Mouse (Mus musculus) cerebellum, adult 18-20 months (tissue): ENCODE measurements at regions not wholly inside any gene's neighbourhood (a gene's known extent, or its start where the extent isn't known, plus 50 kb on each side); places are given as distances from the start of the nearest gene placed in this dataset.

Source experiments
- DNase-seq, 2 experiments: peaks; one replicate each; pipeline ENCODE4 v3.0.0; 2021

DNA sequence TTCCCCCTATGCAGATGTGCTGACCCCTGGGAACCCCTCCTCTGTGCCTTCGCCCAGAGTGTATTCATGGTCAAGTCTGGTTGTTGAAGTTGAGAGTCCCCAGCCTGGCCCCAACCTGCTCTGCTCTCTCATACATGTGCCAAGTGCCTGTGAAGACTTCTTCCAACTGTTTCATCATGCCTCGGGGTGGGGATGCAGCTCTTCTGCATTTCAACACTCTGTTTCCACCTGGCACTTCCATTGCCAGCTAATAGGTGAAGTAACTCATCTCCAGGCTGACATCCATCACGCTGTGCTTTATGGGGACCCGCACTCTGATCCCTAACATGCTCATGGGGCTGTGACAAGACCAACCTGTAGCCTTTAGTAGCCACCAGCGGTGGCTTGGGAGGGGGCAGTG, 230.4 kb downstream of the 4933412E24Rik start:
- DNase-seq: no peak

DNA sequence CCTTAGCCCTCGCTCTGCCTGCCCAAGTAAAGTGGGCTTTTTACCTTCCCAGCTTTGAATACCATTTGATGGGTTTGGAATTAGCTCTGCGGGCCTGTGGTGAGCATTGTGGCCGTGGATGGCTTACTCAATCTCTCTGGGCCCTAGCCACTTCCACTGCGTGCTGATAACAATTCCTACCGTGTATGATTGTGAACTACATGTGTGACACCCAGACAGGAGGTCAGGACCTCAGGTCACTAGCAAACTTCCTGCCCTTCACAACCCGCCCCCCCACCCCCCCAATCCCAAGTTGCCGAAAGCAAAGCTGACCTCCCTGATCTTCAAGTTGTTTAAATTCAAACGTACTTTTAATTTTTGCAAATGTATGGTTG, 231.9 kb downstream of the 4933412E24Rik start:
- DNase-seq: no peak

DNA sequence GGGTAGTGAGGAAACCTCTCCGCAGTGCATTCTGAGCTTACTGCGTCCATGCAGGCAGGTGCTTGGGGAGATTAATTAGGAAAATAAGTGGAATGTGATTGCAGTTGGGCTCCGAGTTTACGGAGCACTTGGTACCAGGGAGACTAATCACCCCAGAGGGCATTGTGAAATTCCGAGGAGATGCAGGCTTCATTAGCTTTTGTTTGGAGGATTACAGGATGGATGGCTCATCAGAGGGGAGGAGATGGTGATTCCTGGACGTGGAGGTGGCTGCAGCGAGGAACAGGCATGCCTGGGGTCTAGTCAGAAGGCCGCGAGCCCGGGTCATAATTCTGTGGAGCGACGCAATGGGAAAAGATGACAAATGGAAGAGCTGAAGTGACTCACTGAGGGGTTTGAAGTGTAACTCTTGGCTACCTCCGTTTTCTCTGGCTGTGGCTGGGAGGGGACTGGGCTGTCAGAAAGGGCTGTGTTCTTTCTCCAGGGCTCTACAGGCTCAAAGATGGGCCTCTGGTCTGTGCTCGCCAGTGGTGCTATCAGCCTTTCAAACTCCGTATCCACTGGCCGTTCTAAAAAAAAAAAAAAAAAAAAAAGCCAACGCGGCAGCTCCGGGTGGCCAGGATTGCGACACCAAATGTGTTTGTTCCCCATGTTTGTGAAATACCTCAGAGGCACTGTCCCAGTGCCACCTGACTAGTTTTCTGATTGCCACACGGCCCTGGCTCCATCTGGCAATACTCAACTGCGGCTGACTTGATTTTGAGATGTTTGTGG, 232.4 kb downstream of the 4933412E24Rik start:
- no peak for DNase-seq

DNA sequence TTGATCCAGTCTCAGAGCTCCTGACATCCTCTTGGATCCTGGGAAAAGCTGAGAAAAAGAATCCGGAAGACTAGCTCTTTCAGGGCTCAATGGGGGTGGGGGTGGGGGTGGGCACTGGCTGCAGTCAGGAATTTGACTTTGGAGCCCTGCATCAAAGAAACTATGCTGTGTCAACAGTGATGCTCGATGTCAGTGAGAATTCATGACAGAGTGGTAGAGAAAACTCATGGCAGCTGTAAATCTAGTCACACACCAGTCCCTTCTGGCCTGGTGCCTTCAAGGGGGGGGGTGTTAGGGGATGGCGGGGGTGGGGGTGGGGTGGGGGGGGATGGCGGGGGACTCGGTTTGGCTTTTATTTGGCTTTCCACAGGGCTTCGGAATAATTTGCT, 233.0 kb downstream of the 4933412E24Rik start:
- DNase-seq: no peak

DNA sequence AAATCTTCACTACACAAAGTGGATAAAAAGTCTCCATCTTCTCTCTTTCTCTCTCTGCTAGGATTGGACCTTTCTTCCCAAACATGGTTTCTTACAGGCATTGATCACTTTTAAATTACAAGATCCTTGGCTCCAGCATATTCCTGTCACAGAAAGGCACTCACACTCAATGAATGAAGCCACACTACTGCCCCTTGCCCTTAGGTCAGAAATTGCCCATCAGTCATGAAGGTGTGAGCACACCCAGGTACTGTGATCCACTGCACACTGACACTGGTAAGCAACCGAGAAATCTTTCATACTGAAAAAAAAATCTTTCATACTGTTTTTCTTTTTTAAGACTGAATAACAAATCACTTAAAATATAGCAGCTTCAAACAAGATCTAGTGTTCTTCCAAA, 235.9 kb downstream of the 4933412E24Rik start:
- DNase-seq: no peak

DNA sequence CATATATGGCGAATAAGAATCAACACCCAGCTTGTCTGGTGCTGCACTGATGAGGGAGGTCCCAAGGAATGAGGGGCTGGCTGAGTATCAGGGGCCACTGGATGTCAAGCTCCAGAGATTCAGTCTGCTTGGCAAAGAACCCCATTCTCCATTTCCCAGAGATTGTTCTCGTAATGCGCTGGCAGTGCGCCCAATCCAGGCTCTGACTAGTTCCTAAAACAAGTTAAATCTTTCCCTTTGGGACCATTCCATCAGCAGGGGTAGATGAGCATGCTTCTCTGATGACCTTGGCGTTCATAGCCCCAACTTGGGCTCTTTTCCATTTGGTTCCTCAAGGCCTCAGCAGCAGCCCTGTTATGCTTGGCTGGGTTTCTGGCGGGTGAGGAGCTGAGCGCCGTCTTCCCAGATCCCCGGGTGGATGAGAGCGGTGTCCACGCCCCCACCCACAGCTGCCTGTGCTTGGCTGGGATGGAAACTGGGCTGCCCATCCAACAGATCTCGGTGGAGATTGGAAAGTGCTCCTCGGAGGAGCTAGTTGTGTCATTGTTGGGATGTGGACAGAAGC, 239.0 kb downstream of the 4933412E24Rik start:
- peak in 1 of 2 experiments; percentile 11 for DNase-seq

DNA sequence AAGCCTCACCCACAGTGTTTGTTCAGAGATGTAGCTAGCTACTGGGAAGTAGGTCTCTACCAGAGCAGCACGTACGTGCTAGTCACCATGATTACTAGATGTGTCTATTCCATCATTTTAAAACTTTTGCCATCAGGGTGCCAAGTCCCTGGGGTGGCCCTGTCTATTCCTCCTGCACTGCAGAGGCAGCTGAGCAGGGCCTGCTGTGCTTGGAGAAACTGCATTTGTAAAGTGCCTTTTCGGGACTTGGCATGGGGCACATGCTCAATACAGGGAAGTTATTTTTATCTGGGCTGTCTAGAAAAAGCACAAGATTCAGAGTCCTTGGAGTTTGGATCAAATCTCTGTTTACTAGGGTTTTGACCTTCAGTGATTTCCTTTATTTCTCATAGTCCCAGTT, 240.6 kb downstream of the 4933412E24Rik start:
- no peak for DNase-seq

DNA sequence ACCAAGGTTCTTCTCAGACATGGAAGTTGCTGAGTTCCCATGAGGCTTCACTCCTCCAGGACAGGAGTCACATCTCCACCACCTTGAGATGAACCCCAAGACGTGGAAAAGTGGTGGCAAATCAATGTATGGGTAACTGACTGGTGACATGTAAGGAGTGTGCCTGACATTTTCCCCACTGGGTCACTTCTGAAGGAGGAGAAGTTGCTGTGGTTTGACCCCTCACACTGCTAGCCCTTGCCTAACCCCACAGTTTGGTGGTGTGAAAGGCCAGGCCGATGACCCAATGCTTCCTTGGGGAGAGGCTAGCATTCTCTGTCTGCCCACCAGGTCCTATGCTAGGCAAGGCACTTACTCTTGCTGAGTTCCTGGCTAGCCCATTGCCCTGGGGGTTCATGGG, 242.4 kb downstream of the 4933412E24Rik start:
- no peak for DNase-seq

DNA sequence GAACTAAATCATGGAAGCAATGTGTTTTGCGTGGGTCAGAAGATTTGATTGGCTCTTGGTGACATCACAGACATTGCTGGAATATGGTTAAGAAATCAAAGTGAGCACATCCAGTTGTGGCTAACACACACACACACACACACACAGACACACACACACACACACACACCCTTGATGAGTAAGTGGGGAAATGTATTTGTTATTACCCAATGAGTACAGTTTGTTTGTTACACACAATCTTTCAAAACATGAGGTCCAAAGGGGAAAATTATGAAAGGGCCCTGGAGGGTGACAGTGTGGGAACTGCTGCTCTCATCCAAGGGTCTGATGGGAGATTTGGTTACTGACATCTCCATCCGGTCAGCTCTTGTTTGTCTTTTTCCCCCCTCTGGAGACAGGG, 243.8 kb downstream of the 4933412E24Rik start:
- no peak for DNase-seq

DNA sequence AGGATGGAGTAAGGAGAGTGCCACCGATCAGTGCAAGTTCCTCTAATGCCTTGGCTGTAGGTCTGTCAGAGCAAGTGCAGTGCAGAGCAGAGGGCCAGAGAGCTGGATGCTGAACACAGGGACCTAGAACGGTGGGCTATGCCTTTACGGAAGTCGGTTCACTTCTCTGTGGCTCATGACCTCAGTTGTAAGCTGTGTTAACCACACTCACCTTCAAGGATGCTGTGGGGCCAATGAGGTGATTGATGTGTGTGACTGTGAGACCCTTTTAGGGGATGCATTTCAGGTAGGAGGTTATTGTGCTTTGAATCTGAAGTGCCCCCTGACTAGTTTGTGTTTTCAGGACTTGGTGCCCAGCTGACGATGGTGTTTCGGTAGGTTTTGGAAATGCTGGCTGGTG, 254.4 kb downstream of the 4933412E24Rik start:
- DNase-seq: no peak

DNA sequence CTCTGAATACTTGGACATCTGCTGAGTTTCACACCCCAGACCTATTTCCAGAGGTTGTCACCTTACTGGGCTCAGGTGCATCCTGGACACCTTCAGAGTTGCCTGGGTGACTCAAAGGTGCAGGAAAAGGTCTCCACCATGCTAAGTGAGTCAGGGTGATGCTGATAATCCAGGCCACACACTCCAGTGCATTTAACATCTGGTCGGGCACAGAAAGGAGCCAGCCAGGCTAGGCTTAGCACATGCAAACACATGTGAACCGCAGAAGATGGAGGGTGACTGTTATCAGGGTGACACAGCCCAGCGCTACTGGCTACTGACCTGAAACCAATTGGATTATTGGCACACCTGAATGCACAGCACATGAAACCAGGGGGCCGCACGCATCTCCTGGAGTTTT, 255.9 kb downstream of the 4933412E24Rik start:
- DNase-seq: no peak

DNA sequence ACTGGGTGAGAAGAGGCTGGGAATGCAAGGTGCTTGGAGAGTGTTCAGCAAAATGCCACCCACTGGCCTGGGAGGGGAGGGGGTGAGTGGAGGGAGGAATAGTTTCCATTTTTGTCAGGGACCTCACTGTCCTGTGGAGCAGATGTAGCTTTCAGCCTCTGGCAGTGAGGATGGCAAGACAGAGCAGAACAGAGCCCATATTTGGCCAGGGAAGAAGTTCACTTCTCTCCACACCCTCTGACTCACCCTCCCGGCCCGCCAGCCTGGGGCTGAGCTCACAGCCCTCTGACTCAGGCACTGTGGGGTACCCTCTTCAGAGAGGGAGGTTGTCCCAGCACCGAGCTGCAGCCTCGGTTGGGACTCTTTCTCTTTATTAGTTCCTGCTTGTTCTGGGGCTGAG, 256.8 kb downstream of the 4933412E24Rik start:
- DNase-seq: no peak

DNA sequence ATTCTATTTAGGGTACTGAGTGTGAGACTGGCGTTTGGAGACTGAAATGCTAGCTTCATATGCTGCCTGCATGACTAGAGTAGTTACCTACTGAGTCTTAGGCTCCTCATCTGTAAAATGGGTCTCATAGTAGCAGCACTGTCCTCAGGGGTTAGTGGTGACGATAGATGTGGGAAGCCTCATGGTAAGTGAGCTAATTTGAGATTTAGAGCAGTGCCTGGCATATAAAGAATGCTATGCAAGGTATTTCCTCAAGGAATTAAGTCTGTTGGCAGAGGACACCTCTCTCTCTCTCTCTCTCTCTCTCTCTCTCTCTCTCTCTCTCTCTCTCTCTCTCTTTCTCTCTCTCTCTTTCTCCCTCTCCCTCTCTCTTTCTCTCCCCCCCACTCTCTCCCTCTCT, 257.4 kb downstream of the 4933412E24Rik start:
- no peak for DNase-seq

DNA sequence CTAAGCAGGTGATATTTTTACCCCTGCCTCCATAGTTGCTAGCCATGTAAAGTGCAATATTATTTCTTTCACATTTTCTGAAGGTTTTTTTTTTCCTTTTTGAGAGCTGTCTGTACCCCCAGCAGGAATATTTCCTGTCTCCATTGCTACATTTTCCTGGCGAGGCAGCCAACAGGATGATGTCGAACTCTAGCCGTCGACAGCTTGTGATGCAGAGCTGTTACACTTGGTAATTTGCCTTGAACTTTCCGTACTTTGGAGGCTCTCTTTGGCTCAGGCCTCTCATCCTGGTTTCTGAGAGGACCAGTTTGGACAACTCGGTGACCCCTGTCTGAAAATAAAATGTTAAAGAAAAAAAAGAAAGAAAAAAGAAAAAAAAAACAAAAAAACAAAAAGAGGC, 260.3 kb downstream of the 4933412E24Rik start:
- DNase-seq: no peak

DNA sequence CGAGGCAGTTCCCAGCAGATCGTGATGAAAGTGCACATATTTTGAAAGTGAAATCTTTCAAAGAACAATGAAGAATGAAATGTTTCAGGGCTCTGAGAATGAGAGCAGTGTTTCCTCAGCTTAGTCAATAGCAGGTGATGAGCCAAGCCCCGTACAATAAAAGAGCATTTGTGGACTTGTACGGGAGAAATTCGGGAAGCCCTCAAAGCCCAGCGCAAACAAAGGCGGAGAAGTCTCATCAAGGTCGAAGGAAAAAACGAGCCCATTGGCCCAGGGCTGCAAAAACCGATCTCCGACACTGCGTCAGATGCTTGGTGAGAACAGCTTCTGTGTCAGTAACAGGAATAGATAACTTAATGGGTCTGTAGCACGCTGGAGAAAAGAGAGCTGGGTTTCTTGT, 261.5 kb downstream of the 4933412E24Rik start:
- no peak for DNase-seq

DNA sequence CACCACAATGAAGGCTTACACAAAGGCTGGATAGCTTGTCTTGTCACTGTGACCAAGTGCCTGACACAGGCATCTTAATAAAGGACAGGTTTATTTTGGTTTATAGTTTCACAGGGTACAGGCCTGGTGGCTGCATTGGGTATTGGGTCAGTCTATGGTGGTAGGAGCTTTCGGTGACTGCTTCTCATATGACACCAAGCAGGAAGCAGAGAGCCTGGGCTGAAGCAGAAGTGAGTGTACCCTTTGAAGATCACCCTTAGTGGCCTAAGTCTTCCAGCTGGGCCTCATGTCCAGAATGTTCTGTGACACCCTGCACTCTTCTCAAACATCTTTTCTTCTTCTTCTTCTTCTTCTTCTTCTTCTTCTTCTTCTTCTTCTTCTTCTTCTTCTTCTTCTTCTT, 264.1 kb downstream of the 4933412E24Rik start:
- no peak for DNase-seq

DNA sequence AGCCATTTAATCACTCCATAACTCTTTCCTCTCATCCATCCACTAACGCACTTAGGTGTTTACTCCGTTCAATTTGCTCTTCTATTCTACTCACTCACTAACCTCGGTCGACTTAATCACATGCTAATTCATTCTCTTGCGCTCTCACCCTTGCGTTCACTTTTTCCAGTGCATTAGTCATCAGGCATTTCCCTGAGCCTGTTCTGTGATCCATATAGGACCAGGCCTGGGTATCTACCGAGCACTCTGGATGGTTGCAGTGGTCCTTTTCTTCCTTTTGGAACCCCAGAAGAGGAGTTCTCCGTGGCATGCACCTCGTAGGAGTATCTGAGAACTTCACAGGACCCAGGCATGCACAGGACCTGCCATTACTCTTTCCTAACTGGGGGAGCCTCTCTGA, 270.1 kb downstream of the 4933412E24Rik start:
- no peak for DNase-seq

DNA sequence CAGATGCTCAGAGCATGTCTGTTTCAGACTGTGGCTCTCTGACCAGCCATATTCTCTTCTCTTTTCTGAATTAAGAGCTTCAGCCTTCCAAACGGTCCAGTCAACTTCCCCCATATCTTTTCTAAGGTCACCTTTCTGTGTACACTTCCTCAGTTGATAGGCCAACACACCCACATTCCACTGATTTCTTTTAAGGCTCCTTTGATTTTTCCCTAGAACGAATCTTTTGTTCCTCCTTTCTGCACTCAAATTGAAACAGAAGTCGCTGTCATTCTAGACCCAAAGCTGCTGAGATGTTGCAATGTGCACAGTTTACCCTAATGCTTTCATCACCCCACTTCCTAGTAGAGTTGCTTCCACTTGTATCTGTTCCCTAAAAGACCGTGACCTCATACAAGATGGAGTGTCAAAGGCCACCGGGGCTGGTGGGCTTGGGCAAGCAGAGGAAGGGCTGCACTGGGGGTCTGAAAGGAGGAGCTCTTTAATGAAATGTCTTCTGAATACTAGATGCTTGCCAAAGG, 271.9 kb downstream of the 4933412E24Rik start:
- DNase-seq: no peak

DNA sequence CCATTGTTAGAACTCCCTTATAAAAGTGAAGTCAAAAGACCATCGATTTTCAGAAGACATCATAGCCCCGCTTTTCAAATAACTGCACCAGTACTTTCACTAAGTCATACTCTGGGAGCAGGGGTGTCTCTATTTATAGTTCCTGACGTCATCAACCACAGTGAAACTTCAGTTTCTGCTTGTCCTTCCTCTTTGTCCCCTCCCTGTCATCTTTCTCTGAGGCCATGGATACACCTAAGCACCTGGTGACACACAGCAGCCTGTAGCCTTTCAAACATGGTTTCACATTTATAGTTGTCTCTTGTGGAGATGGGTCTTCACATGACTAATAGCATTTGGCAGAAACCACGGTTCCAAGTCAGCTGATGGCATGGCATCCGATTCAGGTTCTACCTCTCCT, 277.2 kb downstream of the 4933412E24Rik start:
- no peak for DNase-seq

DNA sequence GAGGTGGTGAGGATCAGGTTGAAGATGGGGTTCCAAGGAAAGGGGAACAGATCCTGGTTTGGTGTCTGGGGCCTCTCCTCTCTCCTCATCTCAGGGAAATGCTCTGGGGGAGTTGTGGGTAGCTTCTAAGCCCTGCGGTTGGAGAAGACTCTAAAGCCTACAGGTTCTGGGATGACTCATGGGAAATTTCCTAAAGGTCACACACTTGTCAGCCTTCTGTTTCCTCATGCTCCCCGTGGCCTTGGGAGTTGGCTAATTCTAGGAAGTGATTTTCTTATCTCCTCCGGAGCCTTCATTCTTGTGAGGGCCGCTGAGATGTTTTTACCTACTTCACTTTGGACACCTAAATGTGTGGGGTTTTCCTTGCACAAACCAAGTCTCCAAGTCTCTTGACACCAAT, 279.2 kb downstream of the 4933412E24Rik start:
- no peak for DNase-seq

DNA sequence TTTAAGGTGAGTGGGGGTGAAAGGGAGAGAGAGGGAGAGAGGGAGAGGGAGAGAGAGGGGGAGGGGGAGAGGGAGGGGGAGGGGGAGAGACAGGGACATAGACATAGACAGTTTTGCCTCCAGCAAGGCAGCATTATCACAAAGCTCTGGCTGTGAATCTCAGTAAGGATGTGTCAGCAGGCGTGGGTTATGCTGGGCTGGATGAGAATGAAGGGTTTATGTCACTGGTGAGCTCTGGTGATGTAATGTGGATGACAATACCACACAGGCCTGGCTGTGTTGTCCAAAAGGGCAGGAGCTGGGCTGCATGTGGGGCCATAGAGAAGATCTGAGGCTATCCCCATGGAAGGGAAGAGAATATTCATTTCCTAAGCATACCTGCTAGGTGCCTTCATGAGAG, 282.0 kb downstream of the 4933412E24Rik start:
- no peak for DNase-seq

DNA sequence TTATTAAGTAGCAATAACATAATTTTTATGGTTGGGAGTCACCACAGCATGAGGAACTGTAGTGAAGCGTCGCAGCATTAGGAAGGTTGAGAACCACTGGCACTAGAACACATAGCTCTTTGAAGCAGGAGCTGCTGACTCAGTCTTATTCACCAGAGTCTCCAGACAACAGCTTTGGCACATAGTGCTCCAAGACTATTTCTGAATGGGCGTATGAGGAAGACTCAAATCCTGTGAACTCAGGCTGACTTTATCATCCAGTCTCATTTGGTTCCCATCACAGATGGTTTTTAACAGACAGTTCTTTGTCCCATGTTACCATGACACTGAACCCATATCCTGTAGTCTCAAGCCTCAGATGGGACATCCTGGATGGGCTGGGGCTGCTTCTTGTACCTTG, 282.5 kb downstream of the 4933412E24Rik start:
- no peak for DNase-seq

DNA sequence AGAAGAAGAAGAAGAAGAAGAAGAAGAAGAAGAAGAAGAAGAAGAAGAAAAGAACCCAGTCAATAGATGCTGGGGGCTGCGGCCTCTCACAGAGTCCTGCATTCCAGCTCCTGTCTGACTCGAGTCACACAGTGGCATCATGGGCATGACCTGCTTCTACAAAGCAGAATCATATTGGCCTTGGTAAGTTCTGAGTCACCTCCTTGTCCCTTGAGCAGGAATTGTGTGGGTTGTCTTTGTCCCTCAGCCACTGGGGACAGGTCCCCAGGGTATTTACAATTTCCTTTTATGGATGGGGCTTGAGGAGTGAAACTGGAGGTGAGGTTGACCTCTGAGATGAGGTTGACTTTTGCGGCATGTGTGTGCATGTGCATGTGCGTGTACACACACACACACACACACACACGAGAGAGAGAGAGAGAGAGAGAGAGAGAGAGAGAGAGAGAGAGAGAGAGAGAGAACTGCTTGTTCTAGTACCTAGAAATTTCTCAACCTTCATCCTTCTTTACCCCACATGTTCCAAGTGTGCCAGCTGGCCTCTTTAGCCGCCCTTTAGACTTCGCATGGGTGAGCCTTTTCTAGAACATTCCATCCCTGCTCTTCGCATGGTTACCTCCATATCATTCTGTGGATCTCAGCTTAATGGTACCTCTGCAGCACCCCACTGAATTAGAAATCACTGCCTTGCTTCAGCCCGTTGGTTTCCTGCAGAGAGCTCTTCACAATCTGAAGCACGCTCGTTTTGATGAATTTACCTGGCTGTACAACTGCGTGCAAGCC, 283.2 kb downstream of the 4933412E24Rik start:
- DNase-seq: no peak

DNA sequence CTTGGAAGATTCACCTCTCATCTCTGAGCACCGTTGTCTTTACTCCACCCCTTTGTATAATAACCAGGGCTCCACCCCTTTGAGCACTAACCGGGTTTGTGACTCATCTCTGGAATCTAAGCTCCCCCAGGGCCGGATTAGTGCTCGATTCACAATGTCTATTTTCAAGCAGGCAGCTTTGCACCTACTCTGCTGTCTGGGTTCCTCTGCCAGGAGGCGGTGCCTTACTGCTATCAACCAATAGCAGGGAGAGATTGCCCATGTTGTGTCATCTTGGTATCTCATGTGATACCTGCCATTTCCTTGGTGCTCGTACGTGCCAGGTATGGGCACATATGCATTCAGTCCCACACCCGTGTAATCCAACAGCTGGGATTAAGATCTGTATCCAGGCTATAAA, 285.3 kb downstream of the 4933412E24Rik start:
- no peak for DNase-seq
